Mouse (Mus musculus) liver, adult 2 months (tissue): ENCODE results near the gene Fgfr2.

Experiments
- CTCF ChIP-seq: fragments of 200-500 bp; IDR thresholded peaks from 2 replicates; pipeline ENCODE4 v1.5.1; 2011; ENCODE audit warnings: low read depth, low read length, control low read depth
- POLR2A ChIP-seq: fragments of 200-500 bp; IDR thresholded peaks from 2 replicates; pipeline ENCODE4 v1.6.1; 2011; ENCODE audit warnings: low read length, control low read depth; ENCODE audit not compliant: insufficient read depth; ENCODE audit errors: extremely low read depth

DNA sequence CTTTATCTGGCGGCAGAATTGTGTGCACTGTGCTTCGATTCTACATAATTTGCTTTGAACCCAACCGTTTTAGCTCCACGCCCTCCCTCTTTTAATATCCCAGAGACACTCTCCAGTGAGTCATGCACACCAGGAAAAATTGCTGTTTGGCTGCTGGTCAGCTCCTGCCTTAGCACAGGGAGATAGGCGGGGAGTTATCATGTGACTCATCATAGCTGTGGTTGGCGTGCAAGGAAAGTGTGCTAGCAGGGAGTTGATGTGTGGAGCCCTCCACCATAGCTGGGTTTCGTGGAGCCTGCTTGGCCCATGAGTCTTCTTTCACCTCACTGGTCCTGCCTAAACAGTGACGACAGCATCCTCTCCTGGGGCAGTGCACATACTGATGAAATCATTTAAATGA lies 2315.4 kb downstream of the Fgfr2 start:
- TF ChIP-seq CTCF (no peak), POLR2A (no peak)
